9 mouse cellular contexts compared by ENCODE assay signal in genomic region chr9:94668589-94668988, GRCm38 (mm10). TPM values are rescaled to one million over a fixed set of nuclear protein-coding genes. Genes with fewer than 3 reads are reported as not detected.
DNase-seq lines count a peak whose midpoint lies in the region; ATAC-seq and TF ChIP-seq lines count a peak whose summit lies in the region.
"Had no signal": no experiment of that assay in that cellular context is flagged by ENCODE, and none has a peak within 500 bp of the region (broad histone marks: within the 10 kb centered on the region; RNA-seq: fewer than 3 reads in every experiment).

No protein-coding gene starts in this region.

- TF ChIP-seq POLR2A in heart, adult 2 months (IDR thresholded peaks at IDR 0.05; ENCODE audit: insufficient read depth, low read depth, low read length) = no peak
- TF ChIP-seq POLR2A in olfactory bulb, adult 2 months (IDR thresholded peaks at IDR 0.05; ENCODE audit: insufficient read depth, low read depth, low read length) = no peak

- H3K36me3 ChIP-seq in heart, adult 2 months (ENCODE audit: control insufficient read depth, insufficient read depth, low read length) = no peaks in the 10 kb centered on the region
- H3K36me3 ChIP-seq: limb, embryonic 12.5 days had no signal

- TF ChIP-seq EP300 in heart, adult 2 months (IDR thresholded peaks at IDR 0.05; ENCODE audit: insufficient read depth, low read depth, low read length) = no peak

- TF ChIP-seq CTCF in heart, adult 2 months (IDR thresholded peaks at IDR 0.05) = no peak
- TF ChIP-seq CTCF in olfactory bulb, adult 2 months (IDR thresholded peaks at IDR 0.05; ENCODE audit: insufficient read depth, low read depth, low read length) = no peak

- H3K4me3 ChIP-seq in heart, adult 2 months = no peak overlapping the region
- H3K4me3 ChIP-seq in olfactory bulb, adult 2 months (ENCODE audit: insufficient read depth, low read depth, low read length) = no peak overlapping the region

- no peaks in the 10 kb centered on the region for H3K4me1 ChIP-seq in heart, adult 2 months (ENCODE audit: control insufficient read depth, insufficient read depth, low read length)
- peaks cover 11% of the 10 kb centered on the region for H3K4me1 ChIP-seq in olfactory bulb, adult 2 months (ENCODE audit: control insufficient read depth, insufficient read depth, low read length)

- peak; percentile 83 for ATAC-seq in CD4-positive, CD25-positive, alpha-beta regulatory T cell, adult 4 months
- peak; percentile 37; the same call in 1 of the 2 replicates for ATAC-seq in common myeloid progenitor, adult 5-6 weeks (replicated peaks; ENCODE audit: low read depth, poor library complexity, severe bottlenecking)
- no peak for ATAC-seq in erythroblast, adult 5-6 weeks (replicated peaks; ENCODE audit: low FRiP score, poor library complexity, severe bottlenecking)

- intact Hi-C loops in heart, adult 2 months (cut with DNase I) = no loop called here
- intact Hi-C loops in heart, postnatal 25 days (cut with DNase I) = no loop called here

- peak; percentile 22 to 52 for DNase-seq in heart, adult 2 months
- no peak for DNase-seq in heart, postnatal 25 days (ENCODE audit: low spot score)
- DNase-seq in left cerebral cortex, adult 18-20 months (ENCODE audit: low spot score in 2 of 2) = peak; percentile 69 to 73
- DNase-seq in kidney, adult 11 months = no peak

- no peaks in the 10 kb centered on the region for H3K79me2 ChIP-seq in heart, adult 2 months (replicated peaks; ENCODE audit: control insufficient read depth, insufficient read depth, low read length)

- H3K27me3 ChIP-seq in heart, adult 2 months (ENCODE audit: control insufficient read depth, insufficient read depth, low read length) = no peaks in the 10 kb centered on the region
- H3K27me3 ChIP-seq: limb, embryonic 12.5 days had no signal

- no peak overlapping the region for H3K9ac ChIP-seq in heart, adult 2 months (ENCODE audit: low read depth, low read length)
- H3K9ac ChIP-seq: limb, embryonic 12.5 days had no signal

- no peak overlapping the region for H3K27ac ChIP-seq in heart, adult 2 months
- peak overlapping the region; percentile 75 for H3K27ac ChIP-seq in olfactory bulb, adult 2 months (ENCODE audit: insufficient read depth, low read depth, low read length)
- H3K27ac ChIP-seq: limb, embryonic 12.5 days had no signal

- 39% methylated on average over 7 of the region's 7 CpGs for WGBS in heart, adult 2 months
- 23% methylated on average over 7 of the region's 7 CpGs for WGBS in olfactory bulb, adult 2 months

RNA-seq across cellular contexts. Expression of gene Slc9a9, which starts 1.1 kb away (rescaled TPM):
- total RNA-seq in heart, adult 2 months (2021) = 1 to 10 TPM; 1.9 to 2.2 TPM
- 2.0 and 2.8 TPM in 2 replicates for polyA plus RNA-seq in heart, adult 2 months (2012; rRNA removed)
- 1 to 10 TPM; 2.2 to 2.6 TPM for total RNA-seq in heart, postnatal 25 days (2021)
- 10 to 100 TPM; 35.6 to 44.2 TPM for polyA plus RNA-seq in CD4-positive, CD25-positive, alpha-beta regulatory T cell, adult 4 months (2017; shearing (Covaris generic))
- 13.7 and 15.9 TPM in 2 replicates for total RNA-seq in common myeloid progenitor, adult 5-6 weeks (2017)
- total RNA-seq in left cerebral cortex, adult 18-20 months (2021) = 10 to 100 TPM; 20.7 to 27.4 TPM
- not detected in 2 replicates for polyA plus RNA-seq in olfactory bulb, adult 2 months (2012; ENCODE audit: insufficient read depth, insufficient read length, low replicate concordance, missing spikeins)
- 1.9 and 2.5 TPM in 2 replicates for total RNA-seq in erythroblast, adult 5-6 weeks (2015; ENCODE audit: low replicate concordance)
- total RNA-seq in erythroblast, adult 5-6 weeks (2017; ENCODE audit: low replicate concordance) = 4.3 and 4.6 TPM in 2 replicates

Comparison
In these comparisons a context has a peak if more than half of its experiments do, and no peak if none do; other contexts are left out.
1. DNase-seq: peak in heart, adult 2 months (2 of 2) and left cerebral cortex, adult 18-20 months (2 of 2); none in heart, postnatal 25 days (single experiment) and kidney, adult 11 months (single experiment).